ENCODE assay signal across 29 mouse cellular contexts in the genomic region with DNA sequence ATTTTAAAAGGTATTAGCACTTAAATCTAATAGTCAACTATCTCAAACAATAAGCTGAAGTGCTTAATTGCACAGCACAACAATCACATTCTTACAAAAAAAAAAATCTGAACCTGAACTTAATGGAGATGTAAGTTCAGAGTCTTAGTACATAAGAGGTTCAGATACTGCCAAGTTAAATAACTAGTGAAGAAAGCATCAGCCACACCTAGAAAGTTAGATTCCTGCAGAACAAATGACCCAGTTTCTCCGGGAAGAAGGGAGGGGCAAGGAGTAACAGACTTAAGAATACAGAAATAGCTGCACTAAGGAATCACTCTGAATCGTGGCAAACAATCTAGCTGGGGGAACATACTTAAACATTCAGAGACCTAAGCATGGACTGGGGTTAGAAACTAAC. TPM values are rescaled to one million over a fixed set of nuclear protein-coding genes. Genes with fewer than 3 reads are reported as not detected.
DNase-seq lines count a peak whose midpoint lies in the region; ATAC-seq and TF ChIP-seq lines count a peak whose summit lies in the region.
"Had no signal": no experiment of that assay in that cellular context is flagged by ENCODE, and none has a peak within 500 bp of the region (broad histone marks: within the 10 kb centered on the region; RNA-seq: fewer than 3 reads in every experiment).

No protein-coding gene starts in this region.

- H3K4me1 ChIP-seq in lung, embryonic 15.5 days = no peaks in the 10 kb centered on the region
- H3K4me1 ChIP-seq in lung, adult 2 months (ENCODE audit: control insufficient read depth, insufficient read depth, low read length) = peaks cover 8% of the 10 kb centered on the region
- 0 out of 2 replicates have a peak, but pooled peaks cover 4% of the 10 kb centered on the region for H3K4me1 ChIP-seq in liver, embryonic 11.5 days (replicated peaks; ENCODE audit: control insufficient read depth, insufficient read depth, low read length)
- H3K4me1 ChIP-seq in forebrain, embryonic 16.5 days (replicated peaks; ENCODE audit: control insufficient read depth, insufficient read depth, low read length) = no peaks in the 10 kb centered on the region
- H3K4me1 ChIP-seq: embryonic facial prominence, embryonic 13.5 days; forebrain, embryonic 10.5 days; forebrain, embryonic 15.5 days; heart, embryonic 10.5 days; heart, embryonic 15.5 days; hindbrain, embryonic 13.5 days; limb, embryonic 10.5 days; limb, embryonic 15.5 days; midbrain, embryonic 13.5 days had no signal

- no peak overlapping the region for H3K4me2 ChIP-seq in lung, embryonic 15.5 days
- no peak overlapping the region for H3K4me2 ChIP-seq in liver, embryonic 11.5 days
- no peak overlapping the region for H3K4me2 ChIP-seq in forebrain, embryonic 16.5 days (ENCODE audit: low read length)
- H3K4me2 ChIP-seq: embryonic facial prominence, embryonic 13.5 days; forebrain, embryonic 15.5 days; heart, embryonic 15.5 days; hindbrain, embryonic 13.5 days; limb, embryonic 15.5 days; midbrain, embryonic 13.5 days had no signal

- no peak for TF ChIP-seq CTCF in lung, adult 2 months (IDR thresholded peaks at IDR 0.05; ENCODE audit: insufficient read depth, low read length)

- TF ChIP-seq POLR2A in lung, adult 2 months (IDR thresholded peaks at IDR 0.05; ENCODE audit: borderline replicate concordance, extremely low read depth, low read depth, low read length) = no peak

- H3K36me3 ChIP-seq in lung, embryonic 15.5 days = 0 out of 2 replicates have a peak, but pooled peaks cover 7% of the 10 kb centered on the region
- H3K36me3 ChIP-seq in liver, embryonic 11.5 days (ENCODE audit: control insufficient read depth, insufficient read depth, low read length) = peaks cover 8% of the 10 kb centered on the region
- H3K36me3 ChIP-seq in forebrain, embryonic 16.5 days (ENCODE audit: control insufficient read depth, insufficient read depth) = no peaks in the 10 kb centered on the region
- H3K36me3 ChIP-seq: forebrain, embryonic 15.5 days; heart, embryonic 15.5 days had no signal

- H3K9ac ChIP-seq in lung, embryonic 15.5 days = no peak overlapping the region
- no peak overlapping the region for H3K9ac ChIP-seq in liver, embryonic 11.5 days (ENCODE audit: low read depth, low read length)
- no peak overlapping the region for H3K9ac ChIP-seq in forebrain, embryonic 16.5 days (replicated peaks; ENCODE audit: low read depth, low read length)
- H3K9ac ChIP-seq: embryonic facial prominence, embryonic 13.5 days; forebrain, embryonic 15.5 days; heart, embryonic 15.5 days; hindbrain, embryonic 13.5 days; limb, embryonic 15.5 days; liver, embryonic 14.5 days; midbrain, embryonic 13.5 days had no signal

- WGBS in lung, embryonic 15.5 days = 51% methylated on average over 2 of the region's 2 CpGs
- WGBS in lung, adult 2 months = 20% methylated on average over 2 of the region's 2 CpGs
- 79% methylated on average over 2 of the region's 2 CpGs for WGBS in liver, embryonic 11.5 days
- WGBS in forebrain, embryonic 16.5 days = 85% methylated on average over 2 of the region's 2 CpGs

- H3K9me3 ChIP-seq in lung, embryonic 15.5 days = no peaks in the 10 kb centered on the region
- no peaks in the 10 kb centered on the region for H3K9me3 ChIP-seq in liver, embryonic 11.5 days (ENCODE audit: control insufficient read depth, low read length)
- H3K9me3 ChIP-seq in forebrain, embryonic 16.5 days (ENCODE audit: control insufficient read depth, low read length) = no peaks in the 10 kb centered on the region
- H3K9me3 ChIP-seq: embryonic facial prominence, embryonic 13.5 days; forebrain, embryonic 15.5 days; heart, embryonic 10.5 days; heart, embryonic 15.5 days; hindbrain, embryonic 13.5 days; limb, embryonic 10.5 days; limb, embryonic 15.5 days; midbrain, embryonic 13.5 days had no signal

- H3K4me3 ChIP-seq in lung, embryonic 15.5 days = no peak overlapping the region
- H3K4me3 ChIP-seq in lung, adult 2 months (replicated peaks; ENCODE audit: extremely low read depth, low read depth, low read length) = no peak overlapping the region
- H3K4me3 ChIP-seq in liver, embryonic 11.5 days (ENCODE audit: low read depth, low read length) = no peak overlapping the region
- no peak overlapping the region for H3K4me3 ChIP-seq in forebrain, embryonic 16.5 days (replicated peaks; ENCODE audit: low read length)
- H3K4me3 ChIP-seq: embryonic facial prominence, embryonic 13.5 days; forebrain, embryonic 10.5 days; forebrain, embryonic 15.5 days; heart, embryonic 10.5 days; heart, embryonic 15.5 days; hindbrain, embryonic 13.5 days; limb, embryonic 10.5 days; limb, embryonic 15.5 days; midbrain, embryonic 13.5 days had no signal

- no peaks in the 10 kb centered on the region for H3K27me3 ChIP-seq in lung, embryonic 15.5 days
- no peaks in the 10 kb centered on the region for H3K27me3 ChIP-seq in liver, embryonic 11.5 days (replicated peaks; ENCODE audit: control insufficient read depth, insufficient read depth, low read length)
- H3K27me3 ChIP-seq in forebrain, embryonic 16.5 days (replicated peaks; ENCODE audit: control insufficient read depth, insufficient read depth, low read length) = no peaks in the 10 kb centered on the region
- H3K27me3 ChIP-seq: CH12.LX; embryonic facial prominence, embryonic 13.5 days; forebrain, embryonic 15.5 days; heart, embryonic 15.5 days; hindbrain, embryonic 13.5 days; limb, embryonic 15.5 days; midbrain, embryonic 13.5 days had no signal

- peak overlapping the region; percentile 49; the same call in 1 of the 2 replicates for H3K27ac ChIP-seq in lung, embryonic 15.5 days
- H3K27ac ChIP-seq in liver, embryonic 11.5 days (ENCODE audit: low read depth, low read length) = no peak overlapping the region
- H3K27ac ChIP-seq in forebrain, embryonic 16.5 days (ENCODE audit: low read length) = no peak overlapping the region
- H3K27ac ChIP-seq: embryonic facial prominence, embryonic 13.5 days; forebrain, embryonic 10.5 days; forebrain, embryonic 15.5 days; heart, embryonic 10.5 days; heart, embryonic 15.5 days; hindbrain, embryonic 13.5 days; kidney, postnatal 0 days; limb, embryonic 10.5 days; limb, embryonic 15.5 days; liver, embryonic 14.5 days; macrophage; midbrain, embryonic 13.5 days had no signal

- DNase-seq in lung, adult 2 months = no peak
- DNase-seq in lung, postnatal 10 days = peak; percentile 44
- peak; percentile 7 for DNase-seq in skeletal muscle tissue, adult 2 months (ENCODE audit: low read depth, low spot score)
- no peak for DNase-seq in liver, embryonic 11.5 days (ENCODE audit: low spot score)
- DNase-seq: adrenal gland, adult 8-10 months; cerebellum, adult 11-12 months; cerebellum, adult 9-11 months; heart, postnatal 36 days; kidney, adult 8-10 months; kidney, postnatal 4 days; right cerebral cortex, postnatal 25 days; spleen, adult 18-20 months had no signal

- no peak for ATAC-seq in lung, embryonic 15.5 days (ENCODE audit: borderline replicate concordance, extremely low read depth, low FRiP score, low TSS enrichment)
- no peak for ATAC-seq in liver, embryonic 11.5 days (replicated peaks; ENCODE audit: low FRiP score)
- ATAC-seq in forebrain, embryonic 16.5 days = no peak
- ATAC-seq: activated CD4-positive, CD25-positive, alpha-beta regulatory T cell, adult 4 months; forebrain, embryonic 15.5 days; intestine, embryonic 16.5 days; midbrain, embryonic 13.5 days had no signal

RNA-seq across cellular contexts. Expression of a gene that starts 10.7 kb away (rescaled TPM):
- 46.6 and 51.1 TPM in 2 replicates for polyA plus RNA-seq in lung, embryonic 15.5 days (2015; fragmentation: Nextera tagmentation; extraction: Ambion mirVana)
- polyA plus RNA-seq in lung, adult 2 months (2012; rRNA removed) = 23.3 and 50.2 TPM in 2 replicates
- polyA plus RNA-seq in liver, embryonic 11.5 days (2014; fragmentation: Nextera tagmentation; extraction: Ambion mirVana) = 35.6 and 40.3 TPM in 2 replicates
- 18.0 and 23.2 TPM in 2 replicates for polyA plus RNA-seq in forebrain, embryonic 16.5 days (2015; fragmentation: Nextera tagmentation; extraction: Ambion mirVana)

RNA-seq across cellular contexts. Expression of a gene that starts 46.5 kb away (rescaled TPM):
- 61.0 and 61.8 TPM in 2 replicates for polyA plus RNA-seq in lung, embryonic 15.5 days (2015; fragmentation: Nextera tagmentation; extraction: Ambion mirVana)
- polyA plus RNA-seq in lung, adult 2 months (2012; rRNA removed) = 71.3 and 77.4 TPM in 2 replicates
- 45.0 and 47.5 TPM in 2 replicates for polyA plus RNA-seq in liver, embryonic 11.5 days (2014; fragmentation: Nextera tagmentation; extraction: Ambion mirVana)
- 40.2 and 40.6 TPM in 2 replicates for polyA plus RNA-seq in forebrain, embryonic 16.5 days (2015; fragmentation: Nextera tagmentation; extraction: Ambion mirVana)

RNA-seq across cellular contexts. Expression of a gene that starts 54.8 kb away (rescaled TPM):
- 726 and 736 TPM in 2 replicates for polyA plus RNA-seq in lung, embryonic 15.5 days (2015; fragmentation: Nextera tagmentation; extraction: Ambion mirVana)
- 79.4 and 85.5 TPM in 2 replicates for polyA plus RNA-seq in lung, adult 2 months (2012; rRNA removed)
- polyA plus RNA-seq in liver, embryonic 11.5 days (2014; fragmentation: Nextera tagmentation; extraction: Ambion mirVana) = 521 and 564 TPM in 2 replicates
- polyA plus RNA-seq in forebrain, embryonic 16.5 days (2015; fragmentation: Nextera tagmentation; extraction: Ambion mirVana) = 1,089 and 1,150 TPM in 2 replicates

Comparison
In these comparisons a context has a peak if more than half of its experiments do, and no peak if none do; other contexts are left out.
1. DNase-seq: peak in lung, postnatal 10 days (single experiment) and skeletal muscle tissue, adult 2 months (single experiment); none in lung, adult 2 months (single experiment) and liver, embryonic 11.5 days (single experiment).